Mouse (Mus musculus): ENCODE data around the gene Gm13277.

- TF ChIP-seq CTCF (IDR thresholded peaks at IDR 0.05; ENCODE audit: borderline replicate concordance, extremely low read depth, insufficient read depth, insufficient read length) (no peak), POLR2A (IDR thresholded peaks at IDR 0.05; ENCODE audit: borderline replicate concordance, extremely low read depth, insufficient read depth, insufficient read length, poor library complexity, severe bottlenecking) (no peak)
Measured at GRCm38 (mm10) chr4:88739036-88739435, 49.4 kb upstream of the Gm13277 start.

All from brain, embryonic 14.5 days (tissue).